Mouse (Mus musculus) c-Kit-negative CD71-positive TER-119-positive erythroid progenitor cells, embryonic 14.5 days (primary cell): ENCODE data around the gene Spsb1.
A peak's percentile ranks its signal among the peaks of the same experiment; 100 is the strongest.

Experiments
- DNase-seq: peaks from one replicate; pipeline ENCODE4 v3.0.0-alpha.2; 2013; ENCODE audit warnings: low read depth, low spot score

The Spsb1 gene

DNA sequence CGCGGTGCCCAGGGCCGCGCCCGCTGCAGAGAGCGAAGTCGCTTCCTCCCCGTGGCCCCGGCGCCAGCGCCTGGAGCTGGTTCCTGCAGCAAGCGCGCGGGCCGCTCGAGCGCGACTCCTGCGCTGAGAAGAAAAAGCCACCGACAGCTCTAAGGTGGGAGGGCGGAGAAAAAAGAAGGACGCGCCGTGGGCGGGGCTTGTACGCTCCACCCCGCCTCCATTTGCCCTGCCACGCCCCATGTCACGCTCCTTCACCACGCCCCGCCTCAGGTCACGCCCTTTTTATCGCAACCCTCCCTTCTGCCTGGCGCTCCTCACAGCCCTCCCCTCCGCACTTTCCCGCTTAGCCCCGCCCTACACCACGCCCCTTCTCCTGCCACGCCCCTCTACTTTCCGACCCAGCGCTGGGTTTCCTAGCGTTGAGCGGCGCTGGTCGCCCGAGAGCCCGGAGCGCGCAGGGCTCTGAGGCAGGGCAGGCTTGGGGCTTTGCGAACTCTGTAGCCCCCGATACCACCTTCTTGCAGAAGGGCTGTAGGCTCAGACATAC lies at the start of gene Spsb1:
Gene Spsb1, minus strand, starts transcription at position 151 of the 547 bp plus-strand sequence.
- DNase-seq, result peak; percentile 74

DNA sequence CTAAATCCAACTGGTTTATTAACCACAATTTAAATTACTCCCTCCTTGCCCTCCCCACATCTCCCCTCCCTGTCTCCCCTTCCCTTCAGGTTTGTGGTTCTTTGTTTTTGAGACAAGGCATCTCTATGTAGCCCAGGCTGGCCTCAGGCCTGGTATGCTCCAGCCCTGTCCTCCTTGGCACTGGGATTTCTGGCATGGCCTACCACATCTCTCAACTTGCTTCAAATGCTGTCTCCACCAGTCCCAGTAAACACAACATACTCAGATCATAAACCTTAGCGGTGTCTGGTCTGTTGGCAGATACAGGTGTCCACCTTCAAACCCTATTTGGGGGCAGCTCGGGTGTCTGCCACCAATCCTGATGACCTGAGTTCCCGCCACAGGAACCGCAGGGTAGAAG lies 48.8 kb upstream of the Spsb1 start:
- DNase-seq, result no peak

DNA sequence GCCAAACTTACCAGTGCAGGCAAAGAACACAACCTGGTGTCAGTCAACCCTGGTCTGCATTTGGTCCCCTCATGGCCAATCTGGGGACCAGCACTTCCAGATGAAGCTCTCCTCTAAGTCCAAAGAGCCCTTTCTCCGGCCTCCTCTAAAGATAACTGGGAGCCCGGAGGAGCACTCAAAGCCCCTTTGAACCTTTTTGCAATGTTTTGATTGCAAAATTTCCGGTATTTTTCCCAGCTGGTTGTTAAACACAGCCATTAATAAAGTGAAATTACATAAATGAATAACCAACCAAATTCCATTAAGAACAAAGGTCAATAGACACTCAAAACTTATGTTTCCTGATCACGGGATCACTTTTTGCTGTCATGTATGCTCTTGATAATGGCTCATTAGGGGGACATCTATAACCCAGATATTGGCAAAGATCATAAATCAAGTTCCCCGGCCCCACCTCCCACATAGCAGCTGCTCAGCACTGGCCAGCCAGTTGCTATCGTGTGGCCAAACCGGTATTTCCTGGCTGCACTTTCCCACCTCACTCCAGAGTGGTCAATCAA lies 48.3 kb upstream of the Spsb1 start:
- DNase-seq, result no peak

DNA sequence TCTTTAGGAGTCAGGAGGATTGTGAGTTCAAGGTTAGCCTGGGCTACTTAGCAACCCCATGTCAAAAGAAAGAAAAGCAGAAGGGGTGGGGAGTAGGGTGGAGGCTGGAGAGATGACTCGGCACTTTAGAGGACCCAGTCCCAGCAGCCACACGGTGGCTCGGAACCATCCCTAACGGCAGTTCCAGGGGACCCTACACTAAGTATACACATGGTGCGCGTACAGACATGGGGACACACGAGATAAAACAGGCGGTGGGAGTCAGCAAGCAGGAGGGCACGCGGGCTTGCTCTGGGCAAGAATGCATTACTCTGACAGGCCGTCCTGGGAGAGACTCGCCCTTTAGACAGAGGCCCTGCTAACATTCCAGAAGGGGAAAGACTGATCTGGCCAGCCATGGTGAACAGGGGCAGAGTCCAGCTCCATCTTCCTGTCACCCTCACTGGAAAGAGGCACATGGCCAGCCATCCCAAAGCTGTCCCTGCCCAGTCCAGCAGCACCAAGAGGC lies 47.2 kb upstream of the Spsb1 start:
- no peak for DNase-seq

DNA sequence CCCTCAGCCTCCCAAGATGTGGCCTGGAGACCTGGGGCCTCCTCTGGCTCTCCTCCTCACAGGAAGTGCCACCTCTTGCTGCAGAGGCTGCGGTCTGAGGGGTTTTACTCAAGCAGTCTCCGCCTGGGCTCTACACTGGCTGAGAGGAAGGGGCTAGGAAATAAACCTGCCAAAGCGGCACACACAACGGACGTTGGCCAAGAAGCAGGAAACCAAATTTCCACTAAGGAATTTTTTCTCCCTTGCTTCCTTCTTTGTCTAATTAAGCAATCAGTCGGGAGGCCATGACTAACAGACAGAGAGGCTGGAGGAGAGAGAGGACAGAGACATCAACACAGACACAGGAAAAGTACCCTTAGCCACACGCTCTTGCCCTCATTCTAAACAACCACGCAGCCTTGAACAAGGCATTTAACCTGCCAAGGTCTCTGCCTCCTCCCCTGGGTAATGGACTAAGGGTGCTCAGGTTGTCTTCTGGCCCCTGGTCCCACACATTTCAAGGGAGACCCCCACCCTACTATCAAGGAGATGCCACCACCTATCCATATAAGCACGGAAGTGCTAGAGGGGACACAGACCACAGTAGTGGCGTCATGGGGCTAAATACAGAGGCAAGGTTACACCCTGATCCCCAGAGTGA lies 46.5 kb upstream of the Spsb1 start:
- no peak for DNase-seq

DNA sequence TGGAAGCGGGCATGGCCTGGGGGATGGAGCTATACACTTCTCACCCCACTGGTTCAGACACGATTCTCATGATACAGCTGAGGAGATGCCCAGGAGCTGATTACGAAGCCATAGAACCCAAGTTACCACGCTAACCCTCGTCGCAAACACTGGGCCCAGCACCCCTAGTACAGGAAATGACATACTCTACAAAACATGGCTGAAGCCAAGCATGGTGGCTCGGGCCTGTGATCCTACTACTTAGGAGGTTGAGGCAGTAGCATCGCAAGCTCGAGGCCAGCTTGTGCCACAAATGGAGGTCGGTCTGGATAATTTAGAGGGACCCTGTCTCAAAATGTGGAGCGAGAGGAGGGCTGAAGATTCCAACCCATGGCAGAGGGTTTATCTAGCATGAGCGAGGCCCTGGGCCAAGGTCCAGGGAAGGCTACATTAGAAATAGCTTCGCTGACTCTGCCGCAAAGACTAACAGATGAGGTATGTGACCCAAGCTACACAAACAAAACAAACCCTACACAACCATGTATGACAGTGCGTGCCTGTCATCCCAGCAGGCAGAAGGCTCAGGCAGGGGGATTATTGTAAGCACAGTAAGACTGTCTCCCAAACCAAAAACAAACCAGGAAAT lies 45.2 kb upstream of the Spsb1 start:
- DNase-seq, result no peak

DNA sequence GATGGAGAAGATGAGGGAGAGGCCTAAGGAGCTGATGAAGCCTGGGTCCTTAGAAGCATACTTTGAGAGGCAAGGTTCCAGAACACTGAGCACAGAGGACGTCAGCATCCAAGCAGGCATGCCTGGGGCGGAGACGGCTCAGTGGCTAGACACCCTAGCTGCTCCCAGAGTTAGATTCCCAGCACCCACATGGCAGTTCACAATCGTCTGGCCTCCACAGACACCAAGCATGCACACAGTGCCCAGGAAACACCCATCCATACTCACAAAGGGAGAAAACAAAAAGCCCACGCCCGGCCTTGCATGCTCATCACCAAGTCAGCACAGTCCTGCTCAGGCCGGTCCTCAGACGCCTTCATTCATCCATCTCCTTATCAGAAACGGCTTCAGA lies 44.7 kb upstream of the Spsb1 start:
- DNase-seq, result no peak

DNA sequence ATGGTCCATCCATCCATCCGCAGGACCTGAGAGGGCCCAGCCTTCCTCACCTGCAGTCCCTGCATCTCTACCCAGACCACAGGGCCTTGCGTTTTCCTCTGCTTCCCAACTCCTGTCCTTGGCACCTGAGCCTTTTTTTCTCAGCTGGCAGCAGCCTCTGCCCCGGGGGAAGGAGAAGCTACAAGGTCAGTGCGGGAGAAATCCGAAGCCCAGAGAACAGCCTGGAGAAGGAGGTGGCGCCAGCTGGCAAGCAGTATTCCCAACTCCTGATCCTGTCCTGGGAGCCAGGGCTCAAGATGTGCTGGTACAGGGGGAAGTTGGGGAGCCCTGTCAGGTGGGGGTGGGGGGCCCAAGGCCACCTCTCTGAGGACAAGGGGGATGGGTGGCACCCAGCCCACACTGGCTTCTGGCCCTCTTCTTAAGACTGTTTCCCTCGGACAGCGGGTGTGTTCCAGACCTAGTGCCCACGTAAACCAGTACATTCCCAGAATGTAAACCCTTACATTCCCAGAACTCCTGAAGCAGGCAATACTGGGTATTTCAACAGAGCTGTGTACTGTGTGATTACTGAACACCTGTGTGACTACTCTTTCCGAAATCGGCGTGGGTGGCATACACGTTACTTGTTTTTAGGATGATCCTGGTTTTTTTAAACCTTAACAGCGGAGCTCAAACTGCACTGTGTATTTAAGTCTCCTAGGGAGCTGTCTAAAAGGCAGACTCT lies 44.1 kb upstream of the Spsb1 start:
- DNase-seq, result no peak

DNA sequence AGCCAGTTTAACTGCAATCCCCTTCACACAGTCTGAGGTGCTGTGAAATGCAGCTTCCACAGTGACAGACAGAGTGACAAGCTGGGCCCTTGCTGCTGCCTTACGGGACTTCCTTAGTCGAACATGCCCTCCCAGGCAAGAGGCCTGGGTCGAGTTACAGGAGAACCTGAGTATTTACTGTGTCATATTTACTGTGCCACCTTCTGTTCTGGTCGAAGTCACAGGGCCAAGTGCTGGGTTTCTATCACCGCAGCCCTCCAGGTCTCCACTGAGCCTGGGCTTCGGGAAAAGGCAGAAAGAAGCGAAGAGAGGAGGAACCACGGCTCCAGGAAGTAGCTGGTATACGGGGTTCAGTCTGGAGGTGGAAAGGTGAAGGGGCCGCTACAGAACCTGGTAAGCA lies 43.2 kb upstream of the Spsb1 start:
- no peak for DNase-seq

DNA sequence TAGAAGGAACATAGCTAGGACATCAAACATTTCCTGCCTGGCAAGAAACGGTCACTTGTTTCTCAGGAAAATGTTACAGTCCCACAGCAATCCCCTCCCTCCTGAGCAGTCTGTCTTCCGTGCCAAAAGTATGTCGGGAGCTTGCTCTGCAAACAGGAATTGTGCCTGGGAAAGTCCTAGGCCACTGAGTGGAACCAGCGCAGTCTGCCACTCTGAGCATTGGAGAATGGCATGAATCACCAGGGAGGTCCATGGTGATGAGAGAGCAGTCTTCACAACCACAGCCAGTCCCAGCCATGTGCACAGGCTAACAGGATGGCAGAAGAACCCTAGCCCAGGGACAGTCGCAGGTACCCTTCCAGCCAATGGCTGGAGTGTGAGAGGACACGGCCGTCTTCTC lies 41.6 kb upstream of the Spsb1 start:
- DNase-seq, result no peak

DNA sequence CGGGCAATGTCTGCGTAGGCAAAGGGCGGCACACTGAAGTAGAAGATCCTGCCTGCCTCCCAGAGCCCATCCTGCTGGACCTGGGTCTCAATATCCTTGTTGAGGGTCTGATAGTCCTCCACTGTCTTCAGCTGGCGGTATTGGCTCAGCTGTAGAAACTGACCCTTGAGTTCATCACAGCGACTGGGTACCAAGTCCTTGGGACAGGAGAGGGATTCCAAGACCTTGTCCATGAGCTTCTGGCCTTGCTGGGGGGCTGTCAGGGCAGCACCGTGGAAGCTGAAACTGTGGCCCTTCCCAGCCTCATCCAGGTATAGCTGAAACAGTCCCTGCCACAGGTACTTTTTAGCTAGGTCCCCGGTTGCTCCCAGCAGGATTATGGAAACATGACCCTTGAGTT lies 41.1 kb upstream of the Spsb1 start:
- DNase-seq, result no peak

DNA sequence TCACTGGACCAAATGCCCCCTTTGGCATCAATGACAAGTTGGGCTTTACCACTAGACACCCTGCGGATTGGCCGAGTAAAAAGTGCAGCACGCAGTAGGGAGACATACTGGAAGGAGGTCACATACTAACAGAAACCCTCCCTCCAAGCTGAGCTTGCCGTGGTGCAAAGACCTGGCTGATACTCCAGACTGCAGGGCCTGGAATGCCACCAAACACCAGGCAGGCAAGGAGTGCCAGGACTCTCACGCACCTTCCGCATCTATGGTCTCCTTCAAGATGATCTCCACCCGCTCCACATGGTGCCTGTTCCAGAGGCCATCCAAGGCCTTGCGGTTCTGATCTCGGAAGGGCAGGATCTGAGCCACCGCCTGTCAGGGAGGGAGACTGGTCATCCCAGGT lies 39.4 kb upstream of the Spsb1 start:
- DNase-seq, result no peak

DNA sequence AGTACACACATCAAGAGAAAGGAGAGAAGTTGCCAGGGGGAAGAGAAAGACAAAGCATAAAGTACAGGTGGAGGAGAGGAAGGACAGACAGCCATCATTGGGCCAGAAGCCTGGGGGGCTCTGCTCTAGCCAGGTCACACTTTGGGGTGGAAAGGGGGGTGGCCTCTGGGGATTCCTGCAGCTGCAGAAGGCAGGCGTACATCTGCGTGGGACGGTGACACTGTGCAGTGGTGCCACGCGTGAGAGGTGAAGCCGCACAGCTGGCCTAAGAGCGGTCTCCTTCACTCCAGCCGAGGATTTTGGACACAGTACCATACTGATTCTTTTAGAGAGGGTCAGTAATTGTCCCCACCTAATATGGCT lies 37.8 kb upstream of the Spsb1 start:
- no peak for DNase-seq

DNA sequence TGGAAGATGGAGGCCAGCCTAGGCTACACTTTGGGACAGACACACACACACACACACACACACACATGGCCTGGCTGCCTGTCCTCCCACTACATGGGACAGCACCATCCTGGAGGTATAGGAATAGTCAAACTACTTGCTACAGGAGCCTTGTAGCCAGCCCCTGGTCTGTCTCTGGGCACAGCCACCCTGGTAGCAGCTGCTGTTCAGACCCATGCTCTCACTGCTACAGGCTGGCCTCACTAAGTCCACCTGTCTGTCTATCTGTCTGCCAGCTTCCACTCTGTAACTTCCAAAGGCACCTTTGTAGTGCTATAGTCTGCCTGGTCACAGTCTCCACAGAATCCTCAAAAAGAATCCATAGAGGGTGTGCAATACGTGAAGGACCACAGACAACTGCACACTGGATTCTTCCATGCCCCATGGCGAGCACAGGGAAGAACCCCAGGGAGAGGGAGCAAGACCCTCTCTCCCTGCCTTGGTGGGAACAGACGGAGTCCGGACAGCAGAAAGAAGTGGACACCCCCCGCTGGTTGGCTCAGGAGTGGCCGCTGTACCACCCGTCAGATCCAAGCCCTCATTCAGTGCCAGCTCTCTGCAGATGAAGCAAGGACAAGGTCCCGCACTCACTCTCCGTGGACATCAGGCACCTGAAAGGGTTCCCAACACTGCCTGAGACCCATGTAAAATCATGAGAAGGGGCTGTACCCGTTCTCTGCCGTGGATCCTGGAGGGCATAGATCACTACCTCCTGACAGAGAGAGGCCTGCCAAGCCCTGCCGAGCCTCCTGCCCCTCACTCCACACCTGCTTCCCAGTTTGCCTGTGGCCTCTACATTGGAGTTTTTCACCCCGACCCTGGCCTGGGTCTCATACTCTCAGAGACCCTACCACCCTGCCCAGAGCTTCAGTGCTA lies 37.2 kb upstream of the Spsb1 start:
- no peak for DNase-seq

DNA sequence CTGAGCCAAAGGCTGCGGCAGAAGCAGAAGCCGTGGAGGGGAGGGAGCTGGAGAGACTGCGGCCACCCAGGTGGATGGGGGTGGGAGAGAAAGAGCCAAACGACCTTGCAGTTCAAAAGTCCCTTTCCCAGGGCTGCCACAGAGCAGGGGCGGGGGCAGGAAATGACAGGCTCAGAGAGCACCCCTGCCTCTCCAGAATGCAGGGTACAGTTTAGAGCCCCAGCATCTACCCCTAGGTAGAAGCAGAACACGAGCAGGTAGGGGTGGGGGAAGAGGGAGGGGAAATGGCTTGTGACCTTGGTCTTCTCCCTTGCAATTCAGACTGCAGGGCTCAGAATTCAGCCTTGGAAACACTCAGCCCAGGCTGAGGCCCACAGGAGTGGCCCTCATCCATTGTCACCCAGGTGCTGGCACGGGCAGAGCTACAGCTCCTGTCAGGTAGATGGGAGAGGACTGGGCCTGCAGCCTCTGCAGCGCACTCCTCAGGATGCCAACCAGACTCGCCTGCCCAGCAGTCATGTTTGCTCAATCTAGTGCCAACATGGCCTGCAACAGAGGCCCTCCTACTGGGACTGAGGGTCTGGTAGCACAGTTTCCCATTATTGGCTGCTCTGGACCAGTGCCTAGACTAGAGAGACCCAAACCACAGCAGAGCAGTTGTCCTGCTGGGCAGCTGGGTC lies 36.3 kb upstream of the Spsb1 start:
- DNase-seq, result no peak

DNA sequence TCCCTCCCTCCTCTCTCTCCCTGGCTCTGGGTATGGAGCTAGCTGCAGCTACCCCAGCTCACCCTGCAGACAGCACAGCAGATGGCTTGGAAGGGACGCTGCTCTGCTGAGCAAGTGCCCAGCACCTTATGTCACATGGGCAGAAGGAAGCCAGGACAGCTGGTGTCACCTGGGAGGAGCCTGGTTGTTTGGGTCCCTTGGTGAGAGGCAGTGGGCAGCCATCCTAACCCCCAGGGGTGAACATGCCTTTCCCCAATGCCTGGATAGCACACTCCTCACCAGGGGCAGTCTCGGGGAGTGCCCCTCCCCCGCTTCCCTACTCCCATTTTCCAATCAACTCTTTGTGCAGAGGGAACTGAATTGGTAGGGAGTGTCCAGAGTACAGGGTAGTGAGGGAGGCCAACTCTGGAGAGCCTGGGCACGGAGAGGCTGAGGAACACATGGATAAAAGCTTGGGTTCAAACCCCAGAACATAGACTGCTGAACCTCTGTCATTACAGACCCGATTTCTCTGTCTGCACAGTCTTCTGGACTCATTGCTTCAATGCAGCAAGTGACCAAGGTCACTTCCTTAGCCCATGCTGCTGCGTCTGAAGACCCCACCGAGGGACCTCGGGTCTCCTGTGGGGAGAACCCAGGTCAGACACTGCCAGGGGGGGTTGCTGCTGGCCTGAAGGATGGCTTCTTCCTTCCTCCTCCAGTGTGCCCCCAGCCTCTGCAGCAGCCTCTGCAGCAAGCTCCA lies 35.5 kb upstream of the Spsb1 start:
- no peak for DNase-seq

DNA sequence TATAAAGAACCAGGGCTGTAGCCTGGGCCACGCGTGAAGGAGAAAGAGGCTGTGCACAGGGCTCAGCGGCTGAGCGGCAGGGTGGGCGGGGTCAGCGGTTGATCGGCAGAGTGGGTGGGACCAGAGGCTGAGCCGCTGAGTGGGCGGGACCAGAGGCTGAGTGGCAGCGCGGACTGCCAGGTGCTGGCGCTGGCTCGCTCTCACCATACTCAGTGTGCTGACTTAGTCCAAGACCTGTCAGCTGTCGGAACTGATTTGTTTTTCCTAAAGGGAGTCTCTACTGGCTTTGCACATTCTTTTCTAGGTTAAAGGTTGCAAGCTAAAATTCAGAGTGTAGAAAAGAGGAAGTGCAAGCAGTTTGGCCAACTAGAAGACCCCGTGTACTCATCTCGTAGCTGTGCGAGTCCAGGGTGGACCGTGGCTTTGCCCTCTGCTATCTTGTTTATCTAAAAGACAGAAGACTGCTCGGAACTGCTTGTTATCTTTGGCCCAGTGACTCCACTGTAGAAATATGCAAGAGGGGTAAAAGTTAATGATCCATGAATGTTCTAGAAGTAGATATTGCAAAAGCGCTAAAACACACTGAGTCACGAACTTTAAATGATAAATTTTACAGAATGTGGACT lies 34.2 kb upstream of the Spsb1 start:
- peak; percentile 57 for DNase-seq

DNA sequence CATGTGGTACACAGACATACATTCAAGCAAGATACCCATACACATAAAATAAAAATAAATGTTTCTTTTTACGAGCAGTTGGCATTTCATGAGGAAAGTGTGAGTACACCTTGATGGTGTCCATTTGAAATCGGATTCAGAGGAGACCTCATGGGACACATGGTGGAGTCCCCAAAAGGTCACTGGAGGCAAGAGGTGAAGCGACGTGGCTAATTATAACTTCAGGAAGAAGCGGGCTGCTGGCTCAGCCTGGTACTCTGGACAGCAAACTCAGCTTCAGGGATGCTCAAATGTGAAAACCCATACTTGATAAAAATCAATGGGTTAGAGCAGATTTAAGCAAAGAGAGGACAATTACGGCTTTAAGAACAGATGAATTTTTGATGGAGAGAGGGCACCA lies 33.5 kb upstream of the Spsb1 start:
- DNase-seq, result no peak

DNA sequence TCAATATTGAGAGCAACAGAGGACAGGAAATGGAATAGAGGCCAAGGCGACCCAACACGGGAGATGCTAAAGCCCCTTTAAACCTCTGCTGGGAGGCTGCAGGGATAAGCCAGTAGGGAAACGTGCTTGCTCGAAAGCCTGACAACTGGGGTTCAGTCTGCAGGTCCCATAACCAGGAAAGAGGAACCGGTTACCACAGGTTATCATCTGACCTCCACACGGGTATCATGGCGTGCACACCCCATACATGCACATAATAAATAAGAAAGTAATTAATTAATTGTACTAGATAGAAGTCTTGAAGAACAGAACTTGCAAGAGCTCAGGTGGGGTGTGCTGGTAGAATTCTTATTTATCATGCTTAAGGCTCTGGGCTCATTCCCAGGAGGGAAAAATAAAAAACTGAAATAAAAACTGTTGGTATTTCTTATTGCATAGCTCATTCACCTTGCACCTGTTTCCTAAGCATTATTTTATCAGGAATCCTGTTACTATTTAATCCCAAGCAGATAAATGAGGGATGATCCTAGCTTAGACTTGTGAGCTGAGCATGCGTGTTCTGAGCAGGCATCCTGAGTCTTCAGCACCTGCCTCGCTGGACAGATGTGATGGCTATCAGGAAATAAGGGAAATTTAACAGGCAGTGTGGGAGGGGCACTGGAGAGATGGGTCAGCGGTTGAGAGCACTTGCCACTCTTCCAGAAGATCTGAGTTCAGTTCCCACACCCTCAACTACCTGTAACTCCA lies 32.0 kb upstream of the Spsb1 start:
- no peak for DNase-seq
